In the genomic region with DNA sequence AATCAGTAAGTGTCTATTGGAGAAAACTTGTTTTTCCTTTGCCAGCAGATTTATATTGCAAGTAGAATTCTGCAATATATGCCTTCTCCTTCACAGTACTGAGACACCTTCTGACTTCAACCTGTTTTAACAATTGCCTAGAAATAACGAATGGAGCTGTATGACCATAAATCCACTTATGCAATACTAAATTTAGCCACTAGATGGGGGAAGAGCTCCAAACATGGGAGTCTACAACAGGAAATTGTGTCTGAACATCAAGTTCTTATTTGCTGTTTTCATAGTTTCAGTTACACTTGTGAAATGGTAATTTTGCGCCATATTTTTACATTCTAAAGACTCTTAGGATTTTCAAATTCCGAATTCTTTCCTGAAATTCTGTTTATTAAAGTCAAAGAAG, we compare ENCODE assay signal across 9 mouse cellular contexts. TPM values are rescaled to one million over a fixed set of nuclear protein-coding genes. Genes with fewer than 3 reads are reported as not detected.
A peak's percentile ranks its signal among the peaks of the same experiment; 100 is the strongest.
DNase-seq lines count a peak whose midpoint lies in the region; TF ChIP-seq lines count a peak whose summit lies in the region.
"Had no signal": no experiment of that assay in that cellular context is flagged by ENCODE, and none has a peak within 500 bp of the region (broad histone marks: within the 10 kb centered on the region; RNA-seq: fewer than 3 reads in every experiment).

No protein-coding gene starts in this region.

- TF ChIP-seq CTCF in thymus, adult 2 months (IDR thresholded peaks at IDR 0.05; ENCODE audit: borderline replicate concordance, control insufficient read depth, extremely low read depth, insufficient read depth, low read length, poor library complexity) = no peak

- intact Hi-C loops in heart, postnatal 10 days (cut with DNase I) = no loop called here
- intact Hi-C loops in heart, postnatal 36 days (cut with DNase I) = no loop called here
- intact Hi-C loops in left cerebral cortex, postnatal 25 days (cut with DNase I) = no loop called here

- DNase-seq in heart, postnatal 10 days = peak; percentile 26 to 65
- DNase-seq in heart, postnatal 36 days = no peak
- peak; percentile 9 for DNase-seq in thymus, adult 2 months
- DNase-seq in thymus, postnatal 36 days = no peak
- DNase-seq in cerebellum, postnatal 10 days = peak; percentile 70 to 95
- DNase-seq in left cerebral cortex, postnatal 25 days (ENCODE audit: low spot score in 2 of 2) = peak; percentile 57 to 85
- peak; percentile 63 for DNase-seq in telencephalon, adult 2 months (ENCODE audit: low read depth, low spot score)
- DNase-seq in kidney, postnatal 10 days = no peak

- no peak for TF ChIP-seq POLR2A in thymus, adult 2 months (IDR thresholded peaks at IDR 0.05; ENCODE audit: control insufficient read depth, extremely low read depth, insufficient read depth, low read length, poor library complexity)

- 6% methylated on average over 3 of the region's 3 CpGs for WGBS in thymus, adult 2 months

- H3K27me3 ChIP-seq in thymus, adult 2 months (ENCODE audit: control insufficient read depth, insufficient read depth, low read length) = no peaks in the 10 kb centered on the region
- H3K27me3 ChIP-seq: limb, embryonic 13.5 days had no signal

- no peaks in the 10 kb centered on the region for H3K36me3 ChIP-seq in thymus, adult 2 months (ENCODE audit: control insufficient read depth, insufficient read depth, low read length)
- H3K36me3 ChIP-seq: limb, embryonic 13.5 days had no signal

- H3K4me3 ChIP-seq in thymus, adult 2 months (ENCODE audit: control insufficient read depth, insufficient read depth, low read length) = no peak overlapping the region
- H3K4me3 ChIP-seq: limb, embryonic 13.5 days had no signal

- no peaks in the 10 kb centered on the region for H3K4me1 ChIP-seq in thymus, adult 2 months (replicated peaks; ENCODE audit: control insufficient read depth, insufficient read depth, low read length)
- H3K4me1 ChIP-seq: limb, embryonic 13.5 days had no signal

- no peak overlapping the region for H3K27ac ChIP-seq in thymus, adult 2 months (ENCODE audit: control insufficient read depth, insufficient read depth, low read length)
- H3K27ac ChIP-seq: limb, embryonic 13.5 days had no signal

RNA-seq across cellular contexts. Expression of a gene that starts 6.2 kb away (rescaled TPM):
- total RNA-seq in heart, postnatal 10 days (2021) = not detected
- total RNA-seq in heart, postnatal 36 days (2021) = under 1 TPM in 1 of 2 experiments, not detected in 1; 0.33 TPM
- 0.15 TPM in 1 of 2 replicates, not detected in the other for polyA plus RNA-seq in thymus, adult 2 months (2012; rRNA removed)
- total RNA-seq in left cerebral cortex, postnatal 25 days (2021) = 10 to 100 TPM; 19.3 to 19.8 TPM

Comparison
In these comparisons a context has a peak if more than half of its experiments do, and no peak if none do; other contexts are left out.
1. DNase-seq: peak in heart, postnatal 10 days (2 of 2), thymus, adult 2 months (single experiment), cerebellum, postnatal 10 days (2 of 2), left cerebral cortex, postnatal 25 days (2 of 2) and telencephalon, adult 2 months (single experiment); none in heart, postnatal 36 days (0 of 2), thymus, postnatal 36 days (0 of 2) and kidney, postnatal 10 days (single experiment).
2. RNA of a gene that starts 6.2 kb away (total RNA-seq): 19.3 to 19.8 TPM in left cerebral cortex, postnatal 25 days; 0.33 TPM in heart, postnatal 36 days and not detected in heart, postnatal 10 days; every median in the first group is over 10 times any median in the second.